Mouse (Mus musculus) left cerebral cortex, postnatal 10 days (tissue): Measurements from ENCODE around the gene C5ar2. TPM values are rescaled to one million over a fixed set of nuclear protein-coding genes. Genes with fewer than 3 reads are reported as not detected.
"Not testable (repeated sequence)": the region's sequence is repeated elsewhere in the genome, so short reads cannot be mapped to it uniquely, and the experiment has no call there.

ENCODE experiments used
- DNase-seq, 2 experiments: peaks; one replicate each; pipeline ENCODE4 v3.0.0; 2021 to 2022; ENCODE audit warnings: low spot score in 2 of 2, mixed read lengths in 1 of 2; ENCODE audit errors: extremely low spot score in 1 of 2
- intact Hi-C: fragments of 180-260 bp; cut with DNase I; formaldehyde crosslinking; loops from one replicate; pipeline ENCODE4 v1.15.1; 2025
- total RNA-seq, 2 experiments: library from RNA; stranded (reverse); gene quantifications; 2 replicates each; pipeline ENCODE4 v1.2.3; 2021

C5ar2 gene
- total RNA-seq = under 1 TPM; 0.53 to 0.79 TPM

DNA sequence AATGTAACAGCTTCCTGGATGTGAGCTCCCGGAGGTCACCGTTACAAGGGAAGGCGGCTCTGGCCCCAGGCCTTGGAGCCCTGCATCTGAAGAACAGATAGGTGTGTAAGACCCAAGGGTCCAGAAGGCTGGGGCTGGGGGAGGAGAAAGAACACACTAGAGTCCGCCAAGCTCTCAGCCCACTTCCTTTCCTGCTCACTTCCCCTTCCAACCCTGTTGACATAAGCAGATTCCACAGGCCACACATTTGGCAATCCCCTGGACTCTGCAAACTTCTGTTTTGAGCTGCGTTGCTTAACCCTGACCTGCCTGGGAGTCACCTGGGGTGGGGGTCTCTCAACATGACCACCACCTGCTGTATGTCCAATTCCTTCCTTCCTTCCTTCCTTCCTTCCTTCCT is at the start of gene C5ar2:
Gene C5ar2, minus strand, starts transcription at position 88 of the 400 bp plus-strand sequence.
- intact Hi-C loops = no loop called here
- DNase-seq = peak; percentile 17 to 31

DNA sequence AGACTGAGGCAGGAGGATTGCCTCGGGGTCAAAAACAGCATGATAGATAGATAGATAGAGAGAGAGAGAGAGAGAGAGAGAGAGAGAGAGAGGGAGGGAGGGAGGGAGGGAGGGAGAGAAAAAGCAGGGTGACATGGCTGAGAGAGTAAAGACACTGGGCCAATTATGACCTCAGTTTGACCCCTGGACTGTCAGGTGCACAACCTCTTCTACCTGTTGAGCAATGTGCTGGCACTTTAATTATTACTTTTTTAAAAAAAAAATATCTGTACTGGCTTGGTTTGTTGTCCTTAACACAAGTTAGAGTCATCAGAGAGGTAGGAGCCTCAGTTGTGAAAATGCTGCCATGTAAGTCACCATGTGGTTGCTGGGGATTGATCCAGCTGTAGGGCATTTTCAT is 43.8 kb upstream of the C5ar2 start:
- intact Hi-C loops = no loop called here
- no peak for DNase-seq

DNA sequence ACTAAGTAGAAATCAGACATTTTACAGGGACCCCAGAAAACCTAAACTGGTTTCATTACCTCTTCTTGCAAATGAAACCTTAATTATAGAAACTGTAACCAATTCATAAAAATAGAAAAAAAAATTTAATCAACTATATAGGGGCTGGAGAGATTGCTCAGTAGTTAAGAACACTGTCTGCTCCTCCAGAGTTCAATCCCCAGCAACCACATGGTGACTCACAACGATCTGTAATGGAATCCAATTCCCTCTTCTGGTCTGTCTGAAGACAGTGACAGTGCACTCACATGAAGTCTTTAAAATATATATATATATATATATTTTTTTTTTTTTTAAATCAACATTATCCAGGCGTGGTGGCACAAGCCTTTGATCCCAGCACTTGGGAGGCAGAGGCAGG is 43.1 kb upstream of the C5ar2 start:
- no peak for DNase-seq
- intact Hi-C loops = no loop called here

DNA sequence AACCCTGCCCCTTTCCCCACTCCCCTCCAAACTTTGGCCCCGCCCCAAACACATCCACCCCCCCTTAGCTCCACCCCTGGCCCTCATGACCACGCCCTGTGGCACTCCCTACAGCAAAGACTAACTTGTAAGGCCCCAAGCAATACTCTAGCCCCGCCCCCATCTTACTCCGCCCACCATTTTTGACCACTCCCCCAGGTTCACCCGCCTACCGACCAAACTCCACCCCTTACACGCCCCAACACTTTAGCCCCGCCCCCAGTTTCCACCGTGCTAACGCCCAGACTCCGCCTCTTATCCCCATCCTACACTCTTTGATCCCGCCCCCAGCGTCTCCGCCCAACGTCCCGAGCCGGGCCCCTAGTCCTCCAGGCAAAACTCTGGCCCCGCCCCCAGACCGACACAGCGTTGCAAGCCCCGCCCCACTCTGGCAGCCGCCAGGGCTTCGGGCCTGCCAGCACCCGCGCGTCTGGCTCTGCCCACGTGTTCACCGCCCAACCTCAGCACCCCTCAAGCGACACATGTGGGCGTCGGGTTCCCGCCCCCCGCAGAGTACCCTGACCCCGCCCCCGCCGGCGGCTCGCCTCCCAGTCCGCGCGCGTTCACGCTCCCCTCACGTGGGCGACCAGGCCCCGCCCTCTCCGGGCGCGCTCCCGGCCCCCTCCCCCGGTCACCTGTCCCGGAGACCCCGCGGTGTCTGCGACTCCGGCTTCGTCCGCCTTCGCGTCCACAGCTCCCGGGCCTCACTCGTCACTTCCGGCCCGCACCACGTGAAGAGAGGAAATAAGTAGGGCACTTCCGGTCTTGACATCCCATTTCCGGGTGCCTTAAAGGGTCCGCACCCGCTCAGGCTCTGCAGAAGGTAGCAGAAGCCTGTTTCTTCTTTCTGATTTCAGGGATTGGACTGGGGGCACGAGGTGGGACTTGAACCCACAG is 42.3 kb upstream of the C5ar2 start, which contains the start of gene Ccdc9:
Gene Ccdc9, minus strand, starts transcription at position 770 of the 936 bp plus-strand sequence.
- peak; percentile 98 to 100 for DNase-seq
- intact Hi-C loops = no loop called here

DNA sequence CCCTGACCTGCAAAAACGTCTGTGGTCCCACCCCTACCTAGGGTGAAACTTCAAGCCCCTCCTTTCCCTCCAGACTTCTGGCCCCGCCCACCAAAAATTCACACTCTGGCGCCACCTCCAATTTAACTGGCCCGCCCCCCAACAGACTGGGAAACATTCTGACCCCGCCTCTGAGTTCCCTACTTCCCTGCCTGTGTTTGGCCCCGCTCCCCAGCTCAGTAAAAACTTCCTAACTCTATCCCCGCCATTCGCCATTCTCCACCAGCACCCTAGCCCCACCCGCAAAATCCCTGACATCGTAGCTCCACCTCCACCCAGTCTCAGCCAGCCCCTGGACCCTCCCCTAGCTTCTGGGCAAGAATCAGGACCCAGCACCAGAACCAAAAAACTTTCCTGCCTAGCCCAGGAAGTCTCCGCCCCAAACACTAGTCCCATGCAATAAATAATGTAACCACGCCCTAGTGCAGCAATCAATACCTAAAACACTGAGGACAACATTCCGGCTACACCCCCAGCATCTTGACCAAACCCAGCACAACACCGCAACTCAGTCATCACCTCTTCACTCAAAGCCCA is 41.6 kb upstream of the C5ar2 start:
- intact Hi-C loops = no loop called here
- peak; percentile 39 to 87 for DNase-seq

DNA sequence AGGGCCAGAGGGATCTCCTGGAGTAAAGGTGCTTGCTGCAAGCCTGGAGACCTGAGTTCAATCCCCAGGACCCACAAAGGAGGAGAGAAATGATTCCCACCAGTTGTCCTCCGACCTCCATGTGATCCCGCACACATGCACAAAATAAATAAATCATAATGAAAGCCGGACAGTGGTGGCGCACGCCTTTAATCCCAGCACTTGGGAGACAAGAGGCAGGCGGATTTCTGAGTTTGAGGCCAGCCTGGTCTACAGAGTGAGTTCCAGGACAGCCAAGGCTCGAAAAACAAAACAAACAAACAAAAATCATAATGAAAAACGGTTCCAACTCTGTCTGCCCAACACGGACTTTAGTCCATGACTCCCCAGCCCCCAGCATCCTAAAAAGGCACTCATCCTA is 41.0 kb upstream of the C5ar2 start:
- DNase-seq = no peak
- intact Hi-C loops = no loop called here

DNA sequence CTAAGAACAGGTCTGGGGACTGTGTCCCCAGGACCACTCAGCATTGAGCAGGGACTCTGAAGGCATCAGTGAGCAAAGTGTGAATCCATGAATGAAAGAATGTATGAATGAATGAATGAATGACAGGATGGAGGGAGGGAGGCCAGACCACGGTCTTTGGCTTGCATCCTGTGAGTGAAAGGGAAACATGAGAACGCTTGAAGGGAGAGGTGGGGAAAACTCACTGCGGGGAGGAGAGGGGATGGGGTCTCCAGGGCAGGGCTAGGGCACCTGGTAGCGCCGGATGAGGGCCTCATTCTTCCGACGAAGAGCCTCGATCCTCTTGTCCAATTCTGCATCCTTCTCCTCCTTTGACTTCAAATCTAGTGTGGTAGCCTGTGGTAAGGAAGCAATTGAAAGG is 40.0 kb upstream of the C5ar2 start:
- intact Hi-C loops = no loop called here
- no peak for DNase-seq

DNA sequence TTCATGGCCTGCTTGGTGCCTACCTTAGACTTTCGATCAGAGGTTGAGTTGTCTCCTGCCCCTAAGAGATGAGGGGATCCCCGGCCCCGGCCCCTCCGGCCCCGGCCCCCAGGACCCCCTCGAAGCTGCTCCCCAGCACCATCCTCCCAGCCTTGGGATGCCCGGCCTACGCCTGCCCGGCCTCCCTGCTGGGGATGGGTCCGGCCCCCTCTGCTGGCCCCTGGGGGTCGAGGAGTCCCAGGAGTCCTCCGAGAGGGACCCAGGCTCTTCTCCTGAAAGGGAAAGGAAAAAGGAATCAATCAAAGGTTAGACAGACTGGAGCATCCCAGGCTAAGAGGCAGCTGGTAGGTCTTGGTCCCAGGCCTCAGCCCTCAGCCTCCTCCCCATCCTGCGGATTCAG is 38.4 kb upstream of the C5ar2 start:
- intact Hi-C loops = no loop called here
- DNase-seq = no peak

DNA sequence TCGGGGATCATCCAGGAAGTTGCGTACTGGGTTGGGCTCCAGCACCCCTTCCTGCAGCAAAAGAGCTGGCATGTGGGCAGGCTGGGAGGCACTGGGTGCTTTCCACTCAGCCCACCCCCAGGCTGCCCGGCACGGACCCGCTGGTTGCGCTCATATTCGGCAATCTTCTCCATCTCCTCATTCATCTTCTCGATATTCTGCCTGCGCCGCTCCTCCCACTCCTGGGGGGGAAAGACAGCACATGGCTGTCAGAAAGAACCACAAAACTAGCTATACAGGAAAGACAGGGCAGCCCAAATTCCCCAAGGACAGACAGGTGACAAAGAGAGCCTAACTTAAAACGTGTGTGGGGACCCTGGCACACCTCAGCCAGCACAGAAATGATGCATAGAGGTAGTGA is 36.8 kb upstream of the C5ar2 start:
- DNase-seq = no peak
- intact Hi-C loops = no loop called here

DNA sequence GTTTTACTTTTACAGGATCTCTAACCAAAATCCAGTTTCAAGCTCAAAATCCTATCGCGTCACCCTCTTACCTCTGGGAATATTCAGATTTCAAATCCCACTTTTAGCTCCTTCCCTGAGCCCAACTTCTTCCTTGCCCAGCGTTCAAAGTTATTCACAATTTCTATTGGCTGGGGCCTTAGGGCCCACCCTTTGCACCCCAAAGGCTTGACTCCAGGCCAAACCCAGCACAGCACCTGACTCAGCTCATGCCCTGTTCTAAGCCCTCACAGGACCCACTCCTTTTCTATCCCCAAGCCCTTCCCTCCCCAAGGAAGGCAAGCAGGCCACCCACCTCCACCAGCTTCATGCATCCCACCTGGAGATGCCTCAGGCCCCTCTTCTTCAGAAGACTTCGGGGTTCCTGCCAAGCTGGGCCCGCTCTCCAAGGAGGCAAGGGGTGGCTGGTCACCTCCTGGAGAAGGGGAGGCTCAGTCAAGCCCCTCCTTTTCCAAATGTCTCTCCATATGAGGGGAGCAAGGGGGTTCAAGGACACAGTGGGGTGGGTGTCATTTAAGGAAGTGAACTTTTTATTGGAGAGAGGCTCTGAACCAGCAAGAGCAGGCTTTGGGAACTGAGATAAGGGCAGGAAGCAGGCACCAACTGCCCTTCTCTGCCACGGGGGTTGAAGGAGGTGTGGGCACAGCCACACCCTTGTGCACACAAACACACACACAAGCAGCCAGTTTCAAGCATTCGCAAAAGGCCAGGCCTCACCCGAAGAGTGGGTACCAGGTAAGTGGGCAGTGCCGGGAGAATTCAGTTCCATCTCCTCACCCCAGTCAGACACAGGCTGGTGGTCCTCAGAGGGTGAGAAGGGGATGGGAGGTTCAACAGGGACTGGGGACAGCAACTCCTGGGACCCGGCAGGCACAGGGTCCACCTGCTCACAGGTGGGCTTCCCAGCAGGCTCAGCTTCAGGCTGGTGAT is 31.3 kb upstream of the C5ar2 start:
- intact Hi-C loops = no loop called here

DNA sequence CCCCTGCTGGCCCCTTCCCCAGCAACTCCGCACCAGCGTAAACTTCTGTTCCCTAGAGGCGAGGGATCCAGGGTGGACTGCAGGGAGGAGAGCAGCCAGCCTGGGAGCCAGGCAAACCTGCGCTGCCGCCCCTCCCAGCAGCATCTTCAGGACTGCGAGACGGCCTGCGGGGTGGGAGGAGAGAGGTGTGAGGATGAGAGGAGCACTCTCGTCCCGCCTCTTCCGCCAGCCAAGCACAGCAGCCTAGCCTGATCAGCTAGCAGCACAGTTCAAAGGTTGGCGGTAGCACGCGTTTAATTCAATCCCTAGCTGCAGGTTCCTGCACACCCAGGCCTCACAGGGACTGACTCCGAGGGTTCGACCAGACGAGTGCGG is 29.8 kb upstream of the C5ar2 start:
- DNase-seq = peak; percentile 37 to 83
- intact Hi-C loops = no loop called here

More for the DNA sequence above, 31.3 kb upstream of the C5ar2 start:
- DNase-seq = no peak

DNA sequence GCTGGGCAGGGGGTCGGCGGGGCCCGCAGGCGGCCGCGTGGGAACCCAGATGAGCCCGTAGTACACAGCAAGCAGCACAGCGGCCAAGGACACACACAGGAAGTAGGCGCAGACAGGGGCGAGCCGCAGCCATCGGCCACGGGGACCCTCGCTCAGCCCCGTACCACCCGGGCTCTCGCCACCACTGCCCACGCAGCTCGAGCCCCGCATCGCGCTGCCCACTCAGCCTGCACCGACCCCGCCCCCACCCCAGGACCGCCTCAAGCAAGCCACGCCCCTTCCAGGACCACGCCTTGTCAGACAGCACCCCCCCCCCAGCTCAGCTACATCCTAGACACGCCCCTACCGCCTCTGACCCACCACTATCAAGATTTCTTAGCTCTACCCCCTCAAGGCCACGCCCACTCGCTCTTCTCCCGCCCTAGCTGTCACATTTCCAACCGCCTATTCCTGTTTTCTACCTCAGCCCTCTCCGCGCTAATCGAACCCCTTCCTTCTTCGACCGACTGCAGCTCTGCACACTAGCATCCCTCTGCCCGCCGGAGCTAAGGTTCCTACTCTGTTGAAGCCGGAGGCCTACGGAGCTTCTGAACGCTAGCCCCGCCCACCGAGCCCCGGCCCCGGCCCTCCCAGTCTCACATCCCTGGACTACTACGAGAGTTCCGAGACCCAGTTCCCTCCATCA is 29.3 kb upstream of the C5ar2 start, which contains the start of gene Inafm1:
Gene Inafm1, minus strand, starts transcription at position 537 of the 685 bp plus-strand sequence.
- intact Hi-C loops = no loop called here
- DNase-seq = peak; percentile 84 to 94

DNA sequence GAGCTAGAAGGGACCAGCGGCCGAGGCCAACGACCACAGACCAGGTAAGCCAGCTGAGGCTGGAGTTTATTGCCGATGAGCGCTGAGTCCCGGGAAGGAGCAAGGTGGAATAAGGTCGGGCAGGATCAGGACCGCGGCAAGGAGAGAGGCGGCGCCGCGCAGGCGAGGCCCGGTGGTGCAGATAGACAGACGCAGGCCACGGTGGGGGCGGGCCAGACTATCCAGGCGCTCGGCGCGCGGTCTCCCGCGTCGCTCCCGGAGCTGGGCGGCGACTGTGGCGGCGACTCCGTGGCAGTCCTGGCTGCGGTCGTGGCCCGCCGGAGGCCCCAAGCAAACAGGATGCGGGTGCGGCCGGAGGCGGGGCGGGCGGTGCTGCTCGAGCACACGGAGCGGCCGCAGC is 28.7 kb upstream of the C5ar2 start:
- DNase-seq = peak; percentile 55 to 89
- intact Hi-C loops = no loop called here

DNA sequence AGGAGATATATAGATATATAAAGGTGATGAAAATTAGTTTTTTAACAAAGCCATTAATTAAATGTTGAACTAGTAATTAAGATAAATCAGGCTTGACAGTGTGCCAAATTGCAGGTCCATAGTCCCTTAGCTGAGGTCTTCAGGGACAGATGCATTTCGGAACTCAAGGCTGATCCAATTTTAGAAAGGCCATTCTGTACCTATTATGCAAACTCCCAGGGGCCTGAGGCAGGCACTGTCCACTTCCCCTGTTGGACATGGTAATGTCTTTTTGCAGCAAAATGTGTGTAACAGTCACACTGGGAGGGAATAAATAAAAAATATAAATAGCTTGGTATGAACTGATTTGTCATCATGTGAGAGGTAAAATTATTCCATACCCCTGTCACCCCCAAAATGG is 27.2 kb upstream of the C5ar2 start:
- intact Hi-C loops = no loop called here
- no peak for DNase-seq

DNA sequence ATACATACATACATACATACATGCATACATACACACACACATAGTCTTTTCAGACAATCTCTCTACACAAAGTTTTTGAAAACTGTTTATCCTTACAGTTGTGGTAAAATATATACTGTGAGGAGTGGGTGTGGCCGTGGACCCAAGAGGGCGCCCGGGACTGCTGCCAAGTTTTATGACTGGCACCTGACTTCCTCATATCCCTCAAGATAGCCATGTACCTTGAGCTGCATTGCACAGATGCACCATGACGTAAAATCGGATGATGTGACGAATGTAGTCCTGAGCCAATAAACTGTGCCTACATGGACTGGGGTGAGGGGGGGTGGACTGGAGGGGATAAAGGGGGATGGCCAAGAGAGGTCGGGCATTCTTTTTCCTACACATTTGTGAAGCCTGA is 22.6 kb upstream of the C5ar2 start:
- DNase-seq = not testable (repeated sequence)
- intact Hi-C loops = loop anchor here (10.0 kb wide), 1 partner anchor 202 kb away; the partner anchor contains the start of gene Zfp541

DNA sequence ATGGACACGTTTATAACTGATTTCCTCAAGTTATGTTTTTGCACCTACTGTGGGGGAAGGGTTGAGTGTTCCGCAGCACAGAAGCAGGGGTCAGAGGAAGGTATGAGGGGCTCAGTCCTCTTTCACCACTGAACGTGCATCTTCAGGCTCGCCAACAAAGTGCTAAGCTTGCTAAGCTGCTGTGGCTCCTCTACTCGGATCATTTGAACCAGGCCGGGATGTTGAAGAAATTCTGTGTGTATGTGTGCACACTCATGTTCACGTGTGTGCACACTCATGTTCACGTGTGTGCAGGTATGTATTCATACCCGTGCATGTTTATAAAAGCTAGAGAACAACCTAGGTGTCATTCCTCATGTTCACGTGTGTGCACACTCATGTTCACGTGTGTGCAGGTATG is 21.9 kb upstream of the C5ar2 start:
- intact Hi-C loops = loop anchor here (10.0 kb wide), 1 partner anchor 201 kb away; the partner anchor contains the start of gene Zfp541
- DNase-seq = no peak

DNA sequence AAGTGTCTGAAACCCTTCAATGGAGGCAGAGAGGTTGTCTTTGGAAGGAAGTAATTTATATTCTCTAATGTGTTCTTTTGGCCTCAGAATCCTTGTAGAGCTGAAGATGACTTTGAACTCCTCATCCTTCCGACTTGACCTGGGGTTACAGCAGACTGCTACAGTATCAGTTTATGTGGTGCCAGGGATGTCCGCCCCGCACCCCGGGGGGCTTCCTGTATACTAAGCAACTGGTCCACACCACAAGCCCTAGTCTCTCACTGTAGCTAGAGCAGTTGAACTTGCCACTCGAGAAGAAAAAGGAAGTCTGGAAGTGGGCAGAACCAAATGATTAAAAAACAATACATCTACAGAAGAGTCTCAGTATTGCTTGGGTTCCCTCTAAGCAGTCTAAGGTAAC is 19.9 kb upstream of the C5ar2 start:
- intact Hi-C loops = loop anchor here (2.0 to 10.0 kb wide), 2 partner anchors 71 to 199 kb away; partner anchors contain the start of gene Zfp541
- no peak for DNase-seq
